Mouse (Mus musculus) lung, embryonic 16.5 days (tissue): Measurements from ENCODE around the gene Muc4. TPM values are rescaled to one million over a fixed set of nuclear protein-coding genes. Genes with fewer than 3 reads are reported as not detected.

ENCODE experiments used
- ATAC-seq: fragments of 200-750 bp; cut with Nextera tagmentation; 2 replicates; pipeline ENCODE4 v1.8.0; 2017; ENCODE audit warnings: low read depth, mild to moderate bottlenecking, moderate library complexity
- H3K27ac ChIP-seq: fragments of 300-500 bp; sonication (generic); 2 replicates; pipeline ENCODE4 v1.5.1; 2014; ENCODE audit warnings: mild to moderate bottlenecking, control low read depth, low read length
- H3K27me3 ChIP-seq: fragments of 300-500 bp; sonication (generic); 2 replicates; pipeline ENCODE4 v1.6.1; 2014; ENCODE audit warnings: low read depth, low read length, mixed read lengths; ENCODE audit not compliant: control insufficient read depth, insufficient read depth
- H3K36me3 ChIP-seq: fragments of 300-500 bp; sonication (generic); 2 replicates; pipeline ENCODE4 v1.6.1; 2014; ENCODE audit warnings: low read length; ENCODE audit not compliant: control insufficient read depth, insufficient read depth
- H3K4me1 ChIP-seq: fragments of 300-500 bp; sonication (generic); replicated peaks from 2 replicates; pipeline ENCODE4 v1.6.1; 2014; ENCODE audit warnings: low read length, mixed read lengths; ENCODE audit not compliant: control insufficient read depth, insufficient read depth
- H3K4me2 ChIP-seq: fragments of 300-500 bp; sonication (generic); 2 replicates; pipeline ENCODE4 v1.6.1; 2014; ENCODE audit warnings: low read depth, low read length, control low read depth
- H3K4me3 ChIP-seq: fragments of 300-500 bp; sonication (generic); 2 replicates; pipeline ENCODE4 v1.5.1; 2014; ENCODE audit warnings: mild to moderate bottlenecking, low read length, control low read depth
- H3K9ac ChIP-seq: fragments of 300-500 bp; sonication (generic); 2 replicates; pipeline ENCODE4 v1.6.1; 2014; ENCODE audit warnings: low read length, control low read depth
- H3K9me3 ChIP-seq: fragments of 300-500 bp; sonication (generic); 2 replicates; pipeline ENCODE4 v1.6.1; 2016; ENCODE audit warnings: low read length; ENCODE audit not compliant: control insufficient read depth
- WGBS: fragments of 180-500 bp; shearing (Covaris S2); extraction: QIAGEN DNeasy Blood & Tissue Kit; methylation state at CpG from one replicate; pipeline ENCODE4 v1.1.7; 2014; 5-methylcytosine and 5-hydroxymethylcytosine counted together
- polyA plus RNA-seq: library from polyadenylated mRNA; unstranded; fragments of >200 nt; fragmentation: Nextera tagmentation; extraction: Ambion mirVana; gene quantifications from 2 replicates; pipeline ENCODE4 v1.2.1, GENCODE M21; 2015

The Muc4 gene
- polyA plus RNA-seq, 1 experiment from 2014 or later = 1.6 TPM

- H3K27ac ChIP-seq = no peak overlapping the region
- H3K4me2 ChIP-seq = no peak overlapping the region
- no peaks in the 10 kb centered on the region for H3K36me3 ChIP-seq
- no peak for ATAC-seq
- H3K9me3 ChIP-seq = no peaks in the 10 kb centered on the region
- H3K4me1 ChIP-seq = peaks cover 17% of the 10 kb centered on the region
- no peak overlapping the region for H3K4me3 ChIP-seq
- 97% methylated on average over 3 of the region's 3 CpGs for WGBS
- no peaks in the 10 kb centered on the region for H3K27me3 ChIP-seq
- no peak overlapping the region for H3K9ac ChIP-seq
These were observed 30.1 kb upstream of the Muc4 start for GRCm38 (mm10) chr16:32705606-32706005.

- WGBS = 43% methylated on average over 17 of the region's 17 CpGs
- Histone ChIP-seq H3K36me3 (no peaks in the 10 kb centered on the region), H3K9me3 (no peaks in the 10 kb centered on the region), H3K4me2 (no peak overlapping the region), H3K4me3 (no peak overlapping the region), H3K27ac (0 out of 2 replicates have a peak overlapping the region, but pooled peaks have one; percentile 2), H3K9ac (no peak overlapping the region), H3K4me1 (peaks cover 17% of the 10 kb centered on the region), H3K27me3 (no peaks in the 10 kb centered on the region)
- ATAC-seq = no peak
These were observed 28.4 kb upstream of the Muc4 start for GRCm38 (mm10) chr16:32707111-32707823.

GRCm38 (mm10) chr16:32707824-32708456, 27.7 kb upstream of the Muc4 start:
- H3K4me3 ChIP-seq = no peak overlapping the region
- no peak overlapping the region for H3K9ac ChIP-seq
- no peaks in the 10 kb centered on the region for H3K36me3 ChIP-seq
- no peak overlapping the region for H3K4me2 ChIP-seq
- H3K4me1 ChIP-seq = peaks cover 17% of the 10 kb centered on the region
- no peaks in the 10 kb centered on the region for H3K27me3 ChIP-seq
- H3K27ac ChIP-seq = no peak overlapping the region
- 49% methylated on average over 9 of the region's 9 CpGs for WGBS
- H3K9me3 ChIP-seq = no peaks in the 10 kb centered on the region
- ATAC-seq = no peak

- WGBS = 72% methylated on average over 10 of the region's 10 CpGs
- Histone ChIP-seq H3K9me3 (no peaks in the 10 kb centered on the region), H3K36me3 (no peaks in the 10 kb centered on the region), H3K27me3 (no peaks in the 10 kb centered on the region), H3K27ac (no peak overlapping the region), H3K4me2 (no peak overlapping the region), H3K9ac (no peak overlapping the region), H3K4me3 (no peak overlapping the region), H3K4me1 (peaks cover 13% of the 10 kb centered on the region)
- ATAC-seq = no peak
These were observed 27.1 kb upstream of the Muc4 start for GRCm38 (mm10) chr16:32708457-32709033.

GRCm38 (mm10) chr16:32709116-32709515, 26.6 kb upstream of the Muc4 start:
- no peak for ATAC-seq
- Histone ChIP-seq H3K27me3 (no peaks in the 10 kb centered on the region), H3K4me2 (no peak overlapping the region), H3K9ac (no peak overlapping the region), H3K27ac (no peak overlapping the region), H3K9me3 (no peaks in the 10 kb centered on the region), H3K36me3 (no peaks in the 10 kb centered on the region), H3K4me1 (peaks cover 10% of the 10 kb centered on the region; the same call in 1 of the 2 replicates), H3K4me3 (no peak overlapping the region)
- WGBS = 81% methylated on average over 8 of the region's 8 CpGs

GRCm38 (mm10) chr16:32710426-32711070, 25.1 kb upstream of the Muc4 start:
- H3K4me1 ChIP-seq = peaks cover 12% of the 10 kb centered on the region; the same call in 1 of the 2 replicates
- no peaks in the 10 kb centered on the region for H3K36me3 ChIP-seq
- no peak for ATAC-seq
- H3K27ac ChIP-seq = no peak overlapping the region
- H3K4me3 ChIP-seq = no peak overlapping the region
- 60% methylated on average over 14 of the region's 14 CpGs for WGBS
- H3K9ac ChIP-seq = no peak overlapping the region
- H3K27me3 ChIP-seq = no peaks in the 10 kb centered on the region
- no peaks in the 10 kb centered on the region for H3K9me3 ChIP-seq
- H3K4me2 ChIP-seq = no peak overlapping the region

GRCm38 (mm10) chr16:32712202-32712601, 23.5 kb upstream of the Muc4 start:
- H3K36me3 ChIP-seq = no peaks in the 10 kb centered on the region
- H3K9me3 ChIP-seq = no peaks in the 10 kb centered on the region
- peaks cover 5% of the 10 kb centered on the region; the same call in 1 of the 2 replicates for H3K4me1 ChIP-seq
- no peaks in the 10 kb centered on the region for H3K27me3 ChIP-seq
- no peak overlapping the region for H3K4me3 ChIP-seq
- no peak overlapping the region for H3K27ac ChIP-seq
- 86% methylated on average over 11 of the region's 11 CpGs for WGBS
- no peak overlapping the region for H3K4me2 ChIP-seq
- no peak overlapping the region for H3K9ac ChIP-seq
- ATAC-seq = no peak

- no peak overlapping the region for H3K4me3 ChIP-seq
- no peak overlapping the region for H3K27ac ChIP-seq
- no peak for ATAC-seq
- no peaks in the 10 kb centered on the region for H3K36me3 ChIP-seq
- no peak overlapping the region for H3K9ac ChIP-seq
- no peak overlapping the region for H3K4me2 ChIP-seq
- peaks cover 3% of the 10 kb centered on the region; the same call in 1 of the 2 replicates for H3K4me1 ChIP-seq
- H3K27me3 ChIP-seq = no peaks in the 10 kb centered on the region
- WGBS = 41% methylated on average over 6 of the region's 6 CpGs
- no peaks in the 10 kb centered on the region for H3K9me3 ChIP-seq
These were observed 22.1 kb upstream of the Muc4 start for GRCm38 (mm10) chr16:32713556-32713955.

- no peak overlapping the region for H3K4me3 ChIP-seq
- no peak overlapping the region for H3K27ac ChIP-seq
- peak overlapping the region; percentile 33; the same call in 1 of the 2 replicates for H3K4me2 ChIP-seq
- peaks cover 3% of the 10 kb centered on the region; the same call in 1 of the 2 replicates for H3K4me1 ChIP-seq
- H3K9ac ChIP-seq = no peak overlapping the region
- H3K27me3 ChIP-seq = no peaks in the 10 kb centered on the region
- H3K36me3 ChIP-seq = no peaks in the 10 kb centered on the region
- 12% methylated on average over 13 of the region's 13 CpGs for WGBS
- H3K9me3 ChIP-seq = no peaks in the 10 kb centered on the region
- ATAC-seq = 0 out of 2 replicates have a peak, but pooled peaks have one; percentile 15
These were observed 20.3 kb upstream of the Muc4 start for GRCm38 (mm10) chr16:32715364-32715763.
